Comparison of ENCODE assay signal across 16 mouse cellular contexts in genomic region chr10:89290698-89291097, GRCm38 (mm10). TPM values are rescaled to one million over a fixed set of nuclear protein-coding genes. Genes with fewer than 3 reads are reported as not detected.
DNase-seq lines count a peak whose midpoint lies in the region; ATAC-seq and TF ChIP-seq lines count a peak whose summit lies in the region.
"Had no signal": no experiment of that assay in that cellular context is flagged by ENCODE, and none has a peak within 500 bp of the region (broad histone marks: within the 10 kb centered on the region; RNA-seq: fewer than 3 reads in every experiment).

No protein-coding gene starts in this region.

- TF ChIP-seq RAD21 in CH12.LX (IDR thresholded peaks at IDR 0.05; ENCODE audit: low read depth, low read length), result peak; percentile 69

- TF ChIP-seq POLR2A in CH12.LX (IDR thresholded peaks at IDR 0.05; ENCODE audit: low read depth, low read length), result no peak
- no peak for TF ChIP-seq POLR2A in brain, embryonic 14.5 days (IDR thresholded peaks at IDR 0.05; ENCODE audit: borderline replicate concordance, extremely low read depth, insufficient read depth, insufficient read length, poor library complexity, severe bottlenecking)

- no peaks in the 10 kb centered on the region for H3K79me2 ChIP-seq in CH12.LX (replicated peaks; ENCODE audit: control insufficient read depth, extremely low read depth, insufficient read depth, poor library complexity, severe bottlenecking)

- no peaks in the 10 kb centered on the region for H3K27me3 ChIP-seq in heart, embryonic 12.5 days (replicated peaks)
- H3K27me3 ChIP-seq in CH12.LX (replicated peaks), result no peaks in the 10 kb centered on the region
- H3K27me3 ChIP-seq: neural tube, embryonic 12.5 days had no signal

- H3K36me3 ChIP-seq in heart, embryonic 12.5 days, result no peaks in the 10 kb centered on the region
- no peaks in the 10 kb centered on the region for H3K36me3 ChIP-seq in CH12.LX (replicated peaks in 1 of 2; ENCODE audit: control insufficient read depth in 1 of 2, insufficient read depth in 1 of 2, low read length in 1 of 2)
- H3K36me3 ChIP-seq: neural tube, embryonic 12.5 days had no signal

- H3K9me3 ChIP-seq in heart, embryonic 12.5 days (replicated peaks), result no peaks in the 10 kb centered on the region
- H3K9me3 ChIP-seq in CH12.LX (replicated peaks; ENCODE audit: low read length), result no peaks in the 10 kb centered on the region
- H3K9me3 ChIP-seq: neural tube, embryonic 12.5 days had no signal

- dilution Hi-C loops in CH12.LX (cut with MboI; ENCODE audit: extremely low pct_ligation_motif_present, extremely low pct_unique_long_range_greater_than_20kb, low sequenced_read_pairs), result no loop called here

- TF ChIP-seq CTCF in left cerebral cortex, adult 2 months (IDR thresholded peaks at IDR 0.05), result peak; percentile 37
- peak in 1 of 2 experiments; percentile 62; a peak in 2 of 4 replicates for TF ChIP-seq CTCF in CH12.LX (conservative IDR thresholded peaks at IDR 0.05 in 1 of 2, IDR thresholded peaks at IDR 0.05 in 1 of 2; ENCODE audit: low read depth in 2 of 2, low read length in 2 of 2)
- peak; percentile 40; the same call in 1 of the 2 replicates for TF ChIP-seq CTCF in brain, embryonic 14.5 days (IDR thresholded peaks at IDR 0.05; ENCODE audit: borderline replicate concordance, extremely low read depth, insufficient read depth, insufficient read length)

- ATAC-seq in heart, embryonic 12.5 days (ENCODE audit: insufficient number of reproducible peaks, low FRiP score), result no peak
- ATAC-seq: lung, postnatal 0 days had no signal

- no peaks in the 10 kb centered on the region for H3K4me1 ChIP-seq in heart, embryonic 12.5 days (replicated peaks)
- H3K4me1 ChIP-seq in CH12.LX (ENCODE audit: control insufficient read depth in 1 of 2, insufficient read depth in 2 of 2), result no peaks in the 10 kb centered on the region
- H3K4me1 ChIP-seq: neural tube, embryonic 12.5 days had no signal

- WGBS in heart, embryonic 12.5 days, result 68% methylated on average over 6 of the region's 6 CpGs

- in situ Hi-C loops in CH12.LX (cut with MboI; ENCODE audit: low pct_ligation_motif_present, low pct_unique_long_range_greater_than_20kb, low sequenced_read_pairs), result no loop called here

- H3K9ac ChIP-seq in heart, embryonic 12.5 days, result no peak overlapping the region
- no peak overlapping the region for H3K9ac ChIP-seq in CH12.LX (ENCODE audit: insufficient read depth, low read depth)
- H3K9ac ChIP-seq: neural tube, embryonic 12.5 days had no signal

- peak; percentile 74 for DNase-seq in heart, adult 11 months
- DNase-seq in left cerebral cortex, adult 2 months (ENCODE audit: extremely low spot score in 1 of 2, low spot score in 2 of 2), result no peak
- DNase-seq in left cerebral cortex, adult 18-20 months (ENCODE audit: low spot score in 2 of 2), result no peak
- DNase-seq in CH12.LX (ENCODE audit: extremely low read depth), result no peak
- peak; percentile 31 for DNase-seq in brain, embryonic 14.5 days (ENCODE audit: low read depth)
- no peak for DNase-seq in testis, postnatal 14 days (ENCODE audit: low spot score)
- no peak for DNase-seq in right cerebral cortex, postnatal 25 days
- DNase-seq: adrenal gland, adult 2 months; B cell, adult 2 months; embryo, embryonic 11 days; gastrocnemius, postnatal 10 days; liver; thymus, postnatal 25 days had no signal

- no peak for TF ChIP-seq EP300 in CH12.LX (IDR thresholded peaks at IDR 0.05; ENCODE audit: low read length)

- no peak overlapping the region for H3K27ac ChIP-seq in heart, embryonic 12.5 days (ENCODE audit: poor library complexity, severe bottlenecking)
- H3K27ac ChIP-seq in left cerebral cortex, adult 2 months, result no peak overlapping the region
- no peak overlapping the region for H3K27ac ChIP-seq in CH12.LX (ENCODE audit: insufficient read depth, low read depth)
- H3K27ac ChIP-seq: neural tube, embryonic 12.5 days had no signal

- no peak overlapping the region for H3K4me3 ChIP-seq in heart, embryonic 12.5 days
- no peak overlapping the region for H3K4me3 ChIP-seq in left cerebral cortex, adult 2 months
- H3K4me3 ChIP-seq in CH12.LX (replicated peaks in 1 of 3; ENCODE audit: low read depth in 2 of 3, low read length in 2 of 3, poor library complexity in 1 of 3), result no peak overlapping the region
- H3K4me3 ChIP-seq: neural tube, embryonic 12.5 days had no signal

- H3K4me2 ChIP-seq in heart, embryonic 12.5 days, result no peak overlapping the region
- no peak overlapping the region; the same call in 1 of the 2 replicates for H3K4me2 ChIP-seq in CH12.LX (ENCODE audit: insufficient read depth, low read depth, poor library complexity, severe bottlenecking)
- H3K4me2 ChIP-seq: neural tube, embryonic 12.5 days had no signal

- intact Hi-C loops in left cerebral cortex, adult 2 months (cut with DNase I), result no loop called here

TF ChIP-seq in CH12.LX, 34 proteins besides CTCF, POLR2A, EP300 and RAD21:
- TF ChIP-seq SIN3A (IDR thresholded peaks at IDR 0.05; ENCODE audit: low read length) (no peak), SMC3 (IDR thresholded peaks at IDR 0.05; ENCODE audit: low read depth, low read length) (peak; percentile 30), NELFE (IDR thresholded peaks at IDR 0.05; ENCODE audit: low read depth, low read length) (no peak), TCF12 (IDR thresholded peaks at IDR 0.05; ENCODE audit: low read depth, low read length) (no peak), ZMIZ1 (IDR thresholded peaks at IDR 0.05; ENCODE audit: low read depth, low read length) (no peak), USF2 (conservative IDR thresholded peaks at IDR 0.05; ENCODE audit: low read depth, low read length) (no peak), HCFC1 (IDR thresholded peaks at IDR 0.05; ENCODE audit: low read depth, low read length) (no peak)

RNA-seq across cellular contexts. Expression of gene Ano4, which starts 53.9 kb away (rescaled TPM):
- 6.5 and 7.8 TPM in 2 replicates for polyA plus RNA-seq in heart, embryonic 12.5 days (2016; fragmentation: Nextera tagmentation; extraction: Ambion mirVana)
- total RNA-seq in left cerebral cortex, adult 2 months (2021), result 10 to 100 TPM; 19.9 to 23.4 TPM
- 10 to 100 TPM; 18.3 to 19.1 TPM for total RNA-seq in left cerebral cortex, adult 18-20 months (2021)
- total RNA-seq in CH12.LX (2012; rRNA removed) (not detected in 2 replicates), CH12.LX (2014; rRNA removed) (not detected in 2 replicates)
- not detected in 2 replicates for polyA plus RNA-seq in CH12.LX (2012; ENCODE audit: insufficient read length, low read depth)
- 6.4 and 8.1 TPM in 2 replicates for polyA plus RNA-seq in brain, embryonic 14.5 days (2012; rRNA removed)

Comparison
In these comparisons a context has a peak if more than half of its experiments do, and no peak if none do; other contexts are left out.
1. DNase-seq: peak in heart, adult 11 months (single experiment) and brain, embryonic 14.5 days (single experiment); none in left cerebral cortex, adult 2 months (0 of 2), left cerebral cortex, adult 18-20 months (0 of 2), CH12.LX (single experiment), testis, postnatal 14 days (single experiment) and right cerebral cortex, postnatal 25 days (single experiment).
2. RNA of gene Ano4, which starts 53.9 kb away (total RNA-seq): 19.9 to 23.4 TPM in left cerebral cortex, adult 2 months and 18.3 to 19.1 TPM in left cerebral cortex, adult 18-20 months; not detected in CH12.LX; every median in the first group is over 10 times any median in the second.